Mouse (Mus musculus) MEL (cell line): Measurements from ENCODE around the gene Abcb6. TPM values are rescaled to one million over a fixed set of nuclear protein-coding genes. Genes with fewer than 3 reads are reported as not detected.

Experiments
- DNase-seq: peaks from one replicate; pipeline ENCODE4 v3.0.0; 2011; ENCODE audit warnings: low read depth, low spot score
- H3K27ac ChIP-seq: 2 replicates; pipeline ENCODE4 v1.5.1; 2012; ENCODE audit warnings: low read depth, mild to moderate bottlenecking, control low read depth, low read length, moderate library complexity; ENCODE audit not compliant: control insufficient read depth
- H3K27me3 ChIP-seq, 2 experiments: fragments of 150-350 bp in 1 of 2; sonication (generic) in 1 of 2; 2 replicates each; pipeline ENCODE4 v1.6.1; 2012; ENCODE audit warnings: low read length in 2 of 2, mild to moderate bottlenecking in 2 of 2, improper control_type of control experiment in 1 of 2, moderate library complexity in 1 of 2; ENCODE audit not compliant: insufficient read depth in 2 of 2, control insufficient read depth in 1 of 2
- H3K36me3 ChIP-seq, 2 experiments: 2 replicates each; pipeline ENCODE4 v1.6.1; 2012 to 2014; ENCODE audit warnings: low read length in 2 of 2, improper control_type of control experiment in 1 of 2, inconsistent platforms in 1 of 2, mild to moderate bottlenecking in 1 of 2; ENCODE audit not compliant: insufficient read depth in 2 of 2, control insufficient read depth in 1 of 2
- H3K4me1 ChIP-seq, 2 experiments: fragments of 150-350 bp in 1 of 2; sonication (generic) in 1 of 2; 2 replicates each; pipeline ENCODE4 v1.6.1; 2012; ENCODE audit warnings: low read length in 2 of 2, improper control_type of control experiment in 1 of 2, mild to moderate bottlenecking in 1 of 2; ENCODE audit not compliant: insufficient read depth in 2 of 2, control insufficient read depth in 1 of 2
- H3K4me3 ChIP-seq, 2 experiments: fragments of 150-350 bp in 1 of 2; sonication (generic) in 1 of 2; 2 replicates each; pipeline ENCODE4 v1.5.1; 2012; ENCODE audit warnings: low read depth in 2 of 2, low read length in 2 of 2, mild to moderate bottlenecking in 2 of 2, moderate library complexity in 2 of 2, control low read depth in 1 of 2, improper control_type of control experiment in 1 of 2; ENCODE audit not compliant: control insufficient read depth in 1 of 2, insufficient read depth in 1 of 2
- H3K79me2 ChIP-seq: 2 replicates; pipeline ENCODE4 v1.6.1; 2012; ENCODE audit warnings: mild to moderate bottlenecking, low read length, moderate library complexity; ENCODE audit not compliant: control insufficient read depth, poor library complexity, insufficient read depth
- H3K9ac ChIP-seq: 2 replicates; pipeline ENCODE4 v1.6.1; 2012; ENCODE audit warnings: low read depth, mild to moderate bottlenecking, control low read depth, low read length, moderate library complexity; ENCODE audit not compliant: control insufficient read depth, poor library complexity, severe bottlenecking
- H3K9me3 ChIP-seq: fragments of 150-350 bp; sonication (generic); replicated peaks from 2 replicates; pipeline ENCODE4 v1.6.1; 2012; ENCODE audit warnings: mild to moderate bottlenecking, low read length, improper control_type of control experiment, moderate library complexity; ENCODE audit not compliant: insufficient read depth
- CHD1 ChIP-seq: IDR thresholded peaks from 2 replicates; pipeline ENCODE4 v1.6.1; 2012; ENCODE audit warnings: low read depth, mild to moderate bottlenecking, inconsistent platforms, low read length, improper control_type of control experiment
- CHD2 ChIP-seq: IDR thresholded peaks from 2 replicates; pipeline ENCODE4 v1.6.1; 2011; ENCODE audit warnings: low read length, improper control_type of control experiment
- CTCF ChIP-seq, 3 experiments: IDR thresholded peaks in 2 of 3; conservative IDR thresholded peaks in 1 of 3; 2 replicates each; pipeline ENCODE4 v1.5.1; 2011 to 2012; ENCODE audit warnings: low read length in 3 of 3, low read depth in 2 of 3, mild to moderate bottlenecking in 2 of 3, improper control_type of control experiment in 1 of 3, inconsistent platforms in 1 of 3, mixed read lengths in 1 of 3, moderate library complexity in 1 of 3; ENCODE audit not compliant: control insufficient read depth in 1 of 3, insufficient read depth in 1 of 3, poor library complexity in 1 of 3, severe bottlenecking in 1 of 3
- ELF1 ChIP-seq: IDR thresholded peaks from 2 replicates; pipeline ENCODE4 v1.6.1; 2014; ENCODE audit warnings: low read depth, mild to moderate bottlenecking, inconsistent platforms, low read length, improper control_type of control experiment, moderate library complexity
- GABPA ChIP-seq: IDR thresholded peaks from 2 replicates; pipeline ENCODE4 v1.6.1; 2012; ENCODE audit warnings: low read depth, mild to moderate bottlenecking, inconsistent platforms, low read length, improper control_type of control experiment, moderate library complexity
- HCFC1 ChIP-seq: IDR thresholded peaks from 2 replicates; pipeline ENCODE4 v1.6.1; 2012; ENCODE audit warnings: low read depth, mild to moderate bottlenecking, inconsistent platforms, low read length, improper control_type of control experiment, moderate library complexity
- JUND ChIP-seq: IDR thresholded peaks from 2 replicates; pipeline ENCODE4 v1.6.1; 2011; ENCODE audit warnings: low read depth, mild to moderate bottlenecking, improper control_type of control experiment, low read length
- KAT2A ChIP-seq: conservative IDR thresholded peaks from 2 replicates; pipeline ENCODE4 v1.6.1; 2012; ENCODE audit warnings: low read depth, low read length, improper control_type of control experiment, inconsistent platforms
- MAFK ChIP-seq: IDR thresholded peaks from 2 replicates; pipeline ENCODE4 v1.6.1; 2011; ENCODE audit warnings: low read depth, mild to moderate bottlenecking, low read length, improper control_type of control experiment, borderline replicate concordance
- MXI1 ChIP-seq: IDR thresholded peaks from 2 replicates; pipeline ENCODE4 v1.6.1; 2011; ENCODE audit warnings: mild to moderate bottlenecking, low read depth, low read length, improper control_type of control experiment
- MYB ChIP-seq: IDR thresholded peaks from 2 replicates; pipeline ENCODE4 v1.6.1; 2011; ENCODE audit warnings: mild to moderate bottlenecking, low read depth, low read length, improper control_type of control experiment
- NELFE ChIP-seq: IDR thresholded peaks from 2 replicates; pipeline ENCODE4 v1.6.1; 2011; ENCODE audit warnings: low read depth, low read length, improper control_type of control experiment
- NRF1 ChIP-seq: IDR thresholded peaks from 2 replicates; pipeline ENCODE4 v1.6.1; 2014; ENCODE audit warnings: low read depth, mild to moderate bottlenecking, inconsistent platforms, low read length, improper control_type of control experiment, moderate library complexity; ENCODE audit not compliant: poor library complexity, insufficient read depth, severe bottlenecking
- POLR2A ChIP-seq, 2 experiments: IDR thresholded peaks; 2 replicates each; pipeline ENCODE4 v1.6.1; 2011 to 2012; ENCODE audit warnings: low read length in 2 of 2, mild to moderate bottlenecking in 2 of 2, control low read depth in 1 of 2, improper control_type of control experiment in 1 of 2, low read depth in 1 of 2, moderate library complexity in 1 of 2; ENCODE audit not compliant: control insufficient read depth in 1 of 2, insufficient read depth in 1 of 2, poor library complexity in 1 of 2
- POLR2AphosphoS2 ChIP-seq: IDR thresholded peaks from 2 replicates; pipeline ENCODE4 v1.6.1; 2011; ENCODE audit warnings: low read length, improper control_type of control experiment
- POLR2AphosphoS5 ChIP-seq: IDR thresholded peaks from 2 replicates; pipeline ENCODE4 v1.6.1; 2012; ENCODE audit warnings: low read depth, borderline replicate concordance, mild to moderate bottlenecking, inconsistent platforms, low read length, moderate library complexity, mixed read lengths
- SIN3A ChIP-seq: IDR thresholded peaks from 2 replicates; pipeline ENCODE4 v1.6.1; 2012; ENCODE audit warnings: low read length, improper control_type of control experiment, inconsistent platforms
- TBP ChIP-seq: IDR thresholded peaks from 2 replicates; pipeline ENCODE4 v1.8.0; 2011; ENCODE audit warnings: low read depth, low read length, improper control_type of control experiment
- TCF12 ChIP-seq: IDR thresholded peaks from 2 replicates; pipeline ENCODE4 v1.6.1; 2014; ENCODE audit warnings: low read depth, mild to moderate bottlenecking, inconsistent platforms, low read length, improper control_type of control experiment, moderate library complexity
- USF1 ChIP-seq: IDR thresholded peaks from 2 replicates; pipeline ENCODE4 v1.6.1; 2014; ENCODE audit warnings: low read depth, mild to moderate bottlenecking, inconsistent platforms, low read length, improper control_type of control experiment, moderate library complexity
- ZC3H11A ChIP-seq: IDR thresholded peaks from 2 replicates; pipeline ENCODE4 v1.6.1; 2012; ENCODE audit warnings: low read depth, mild to moderate bottlenecking, inconsistent platforms, low read length, improper control_type of control experiment
- ZKSCAN1 ChIP-seq: IDR thresholded peaks from 2 replicates; pipeline ENCODE4 v1.6.1; 2012; ENCODE audit warnings: low read depth, mild to moderate bottlenecking, inconsistent platforms, low read length, improper control_type of control experiment, moderate library complexity
- polyA plus RNA-seq, 2 experiments: library from polyadenylated mRNA; stranded (reverse) in 1 of 2; unstranded in 1 of 2; fragments of >175 nt in 1 of 2; fragments of >200 nt in 1 of 2; gene quantifications; 2 replicates each; pipeline versions ENCODE4 v1.2.1 to v1.2.4; 2012; ENCODE audit warnings: low replicate concordance in 2 of 2, low read depth in 1 of 2; ENCODE audit not compliant: insufficient read length in 2 of 2, insufficient read depth in 1 of 2, missing spikeins in 1 of 2
- total RNA-seq: library from RNA; depleted of rRNA; stranded (reverse); fragments of 300-350 nt; gene quantifications from 2 replicates; pipeline ENCODE4 v1.2.3, GENCODE M21; 2012

Gene Abcb6
- total and polyA plus RNA-seq, 3 experiments = 73.5 to 84.4 TPM; not detected in 1

DNA sequence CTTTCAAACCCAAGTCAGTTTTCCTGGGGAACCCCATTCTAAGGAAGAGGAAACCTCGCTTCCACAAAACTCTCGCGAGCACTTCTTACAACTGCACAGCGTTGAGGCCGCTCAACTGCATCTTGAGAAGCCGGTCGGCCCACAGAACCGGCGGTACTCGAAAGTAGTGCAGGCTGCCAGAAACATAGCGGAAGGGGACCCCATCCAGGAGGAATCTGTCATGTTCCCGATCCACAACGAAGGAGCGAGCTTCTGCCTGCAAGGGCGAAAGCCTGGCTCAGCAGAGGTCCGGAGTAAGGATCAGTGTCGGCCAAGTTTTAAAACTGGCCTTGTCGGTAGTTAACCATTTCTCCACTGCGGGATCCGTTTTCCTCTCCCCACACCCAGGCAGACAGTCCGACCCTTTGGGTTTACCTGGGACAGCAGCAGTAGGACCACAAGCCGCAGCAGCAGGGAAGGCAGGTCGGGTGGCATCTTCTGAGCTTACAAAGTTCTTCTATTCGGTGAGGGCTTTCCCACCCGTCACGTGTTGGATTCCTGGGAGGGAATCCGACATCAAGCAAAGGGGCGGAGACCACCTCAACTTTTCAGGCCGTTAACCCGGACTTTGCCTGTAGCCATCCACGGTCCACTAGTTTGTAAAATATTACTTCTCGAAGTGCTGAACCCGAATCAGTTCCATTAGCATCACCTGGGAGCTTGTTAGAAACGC, 28.9 kb upstream of the Abcb6 start (continued):
- TF ChIP-seq SIN3A = peak; percentile 13; the same call in 1 of the 2 replicates
- peak; percentile 93 for TF ChIP-seq USF1
- TF ChIP-seq CHD2 = peak; percentile 64
- TF ChIP-seq POLR2A (IDR thresholded peaks at IDR 0.05; ENCODE audit: control insufficient read depth in 1 of 2, insufficient read depth in 1 of 2, low read depth in 1 of 2, low read length in 2 of 2, poor library complexity in 1 of 2) = peak; percentile 85 to 89

DNA sequence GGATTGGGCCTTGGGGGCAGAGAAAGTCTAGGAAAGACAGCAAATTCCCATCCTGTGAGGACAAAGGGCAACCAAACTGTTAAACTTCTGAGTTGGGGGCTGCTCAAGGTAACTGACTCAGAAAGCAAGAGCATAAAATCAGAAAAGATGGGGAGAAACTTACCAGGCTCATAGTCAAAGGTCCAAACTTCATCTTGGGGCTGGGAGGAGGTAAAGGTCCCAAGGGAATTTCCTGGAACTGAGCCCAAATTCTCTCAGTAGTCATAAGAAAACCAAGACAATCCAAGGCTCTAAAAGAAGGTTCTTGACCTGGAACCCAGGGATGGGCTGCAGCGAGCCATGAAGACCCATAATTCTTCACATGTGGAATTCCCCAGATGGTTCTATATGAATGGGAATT, 21.0 kb upstream of the Abcb6 start:
- H3K79me2 ChIP-seq = no peaks in the 10 kb centered on the region
- H3K9ac ChIP-seq = no peak overlapping the region
- H3K27ac ChIP-seq = no peak overlapping the region
- H3K27me3 ChIP-seq = no peaks in the 10 kb centered on the region
- H3K9me3 ChIP-seq = no peaks in the 10 kb centered on the region
- no peaks in the 10 kb centered on the region for H3K4me1 ChIP-seq
- H3K36me3 ChIP-seq = no peaks in the 10 kb centered on the region; a peak in 1 of 4 replicates
- no peak for DNase-seq
- no peak overlapping the region for H3K4me3 ChIP-seq
- TF ChIP-seq POLR2AphosphoS5 = no peak
- TF ChIP-seq ZKSCAN1 = no peak
- TF ChIP-seq CHD1 = no peak
- no peak for TF ChIP-seq KAT2A
- TF ChIP-seq MAFK = no peak
- no peak for TF ChIP-seq TBP
- TF ChIP-seq TCF12 = no peak
- no peak for TF ChIP-seq CHD2
- no peak for TF ChIP-seq ELF1
- no peak for TF ChIP-seq MYB
- TF ChIP-seq GABPA = no peak
- TF ChIP-seq USF1 = no peak
- TF ChIP-seq ZC3H11A = no peak
- TF ChIP-seq CTCF (IDR thresholded peaks at IDR 0.05 in 2 of 3, conservative IDR thresholded peaks at IDR 0.05 in 1 of 3; ENCODE audit: control insufficient read depth in 1 of 3, insufficient read depth in 1 of 3, low read depth in 2 of 3, low read length in 3 of 3, poor library complexity in 1 of 3, severe bottlenecking in 1 of 3) = no peak
- TF ChIP-seq MXI1 = no peak
- TF ChIP-seq POLR2AphosphoS2 = no peak
- no peak for TF ChIP-seq NRF1
- no peak for TF ChIP-seq NELFE
- TF ChIP-seq JUND = no peak
- no peak for TF ChIP-seq HCFC1
